Comparison of ENCODE assay signal across 25 mouse cellular contexts in genomic region chr11:116508689-116509088, GRCm38 (mm10). TPM values are rescaled to one million over a fixed set of nuclear protein-coding genes. Genes with fewer than 3 reads are reported as not detected.
DNase-seq lines count a peak whose midpoint lies in the region; ATAC-seq and TF ChIP-seq lines count a peak whose summit lies in the region.
"Had no signal": no experiment of that assay in that cellular context is flagged by ENCODE, and none has a peak within 500 bp of the region (broad histone marks: within the 10 kb centered on the region; RNA-seq: fewer than 3 reads in every experiment).

No protein-coding gene starts in this region.

- H3K27me3 ChIP-seq in midbrain, embryonic 11.5 days (ENCODE audit: control insufficient read depth, insufficient read depth, low read length), result no peaks in the 10 kb centered on the region
- no peaks in the 10 kb centered on the region for H3K27me3 ChIP-seq in midbrain, embryonic 16.5 days (ENCODE audit: control insufficient read depth, insufficient read depth, low read depth, low read length)
- H3K27me3 ChIP-seq in embryonic facial prominence, embryonic 10.5 days (replicated peaks; ENCODE audit: low read depth, poor library complexity, severe bottlenecking), result no peaks in the 10 kb centered on the region
- H3K27me3 ChIP-seq in limb, embryonic 10.5 days (ENCODE audit: low read depth, poor library complexity, severe bottlenecking), result peaks cover 3% of the 10 kb centered on the region; the same call in 1 of the 2 replicates
- H3K27me3 ChIP-seq in stomach, postnatal 0 days (ENCODE audit: control insufficient read depth, insufficient read depth, low read length), result no peaks in the 10 kb centered on the region
- H3K27me3 ChIP-seq: neural tube, embryonic 13.5 days; Patski had no signal

- H3K4me3 ChIP-seq in midbrain, embryonic 11.5 days (ENCODE audit: low read depth, low read length), result no peak overlapping the region
- H3K4me3 ChIP-seq in midbrain, embryonic 16.5 days (ENCODE audit: low read depth, low read length), result no peak overlapping the region
- H3K4me3 ChIP-seq in embryonic facial prominence, embryonic 10.5 days, result no peak overlapping the region
- H3K4me3 ChIP-seq in limb, embryonic 10.5 days, result no peak overlapping the region
- no peak overlapping the region for H3K4me3 ChIP-seq in stomach, postnatal 0 days (ENCODE audit: low read depth, low read length)
- H3K4me3 ChIP-seq: heart, embryonic 12.5 days; hindbrain, embryonic 13.5 days; midbrain, embryonic 12.5 days; neural tube, embryonic 13.5 days had no signal

- WGBS in midbrain, embryonic 11.5 days, result 63% methylated on average over 2 of the region's 2 CpGs
- 72% methylated on average over 2 of the region's 2 CpGs for WGBS in midbrain, embryonic 16.5 days
- WGBS in embryonic facial prominence, embryonic 10.5 days, result 22% methylated on average over 2 of the region's 2 CpGs
- 27% methylated on average over 2 of the region's 2 CpGs for WGBS in limb, embryonic 10.5 days
- 36% methylated on average over 2 of the region's 2 CpGs for WGBS in stomach, postnatal 0 days

- no peak for ATAC-seq in midbrain, embryonic 11.5 days (ENCODE audit: low FRiP score)
- ATAC-seq in midbrain, embryonic 16.5 days, result no peak
- 0 out of 2 replicates have a peak, but pooled peaks have one; percentile 33 for ATAC-seq in stomach, postnatal 0 days (ENCODE audit: low FRiP score, low TSS enrichment)
- ATAC-seq: forebrain, embryonic 14.5 days; Patski had no signal

- peak; percentile 69 for DNase-seq in midbrain, embryonic 11.5 days (ENCODE audit: low spot score, missing footprints)
- peak; percentile 60 for DNase-seq in embryonic facial prominence, embryonic 10.5 days (ENCODE audit: low spot score)
- no peak for DNase-seq in limb, embryonic 10.5 days (ENCODE audit: low spot score)
- no peak for DNase-seq in stomach, postnatal 0 days (ENCODE audit: low spot score)
- DNase-seq in ovary, adult 18-20 months (ENCODE audit: low spot score), result no peak
- DNase-seq in frontal cortex, postnatal 36 days (ENCODE audit: low spot score in 2 of 2), result no peak
- DNase-seq in left cerebral cortex, postnatal 36 days (ENCODE audit: low spot score in 2 of 2), result no peak
- DNase-seq: cerebellum, adult 9-10 months; heart, postnatal 14 days; kidney, adult 9 months; left cerebral cortex, postnatal 4 days; lung, adult 18-20 months; lung, postnatal 36 days; thymus, adult 18-20 months; thymus, postnatal 4 days had no signal

- intact Hi-C loops in left cerebral cortex, postnatal 36 days (cut with DNase I), result no loop called here

- no peak for TF ChIP-seq CTCF in stomach, postnatal 0 days (IDR thresholded peaks at IDR 0.05; ENCODE audit: low read depth)

- no peak for TF ChIP-seq EP300 in stomach, postnatal 0 days (optimal IDR thresholded peaks at IDR 0.05)

- H3K27ac ChIP-seq in midbrain, embryonic 11.5 days (ENCODE audit: low read depth, low read length), result no peak overlapping the region
- no peak overlapping the region for H3K27ac ChIP-seq in midbrain, embryonic 16.5 days (ENCODE audit: low read length)
- peak overlapping the region; percentile 57 for H3K27ac ChIP-seq in embryonic facial prominence, embryonic 10.5 days (replicated peaks)
- H3K27ac ChIP-seq in limb, embryonic 10.5 days, result 0 out of 2 replicates have a peak overlapping the region, but pooled peaks have one; percentile 4
- no peak overlapping the region for H3K27ac ChIP-seq in stomach, postnatal 0 days (replicated peaks)
- H3K27ac ChIP-seq: hindbrain, embryonic 13.5 days; midbrain, embryonic 12.5 days; neural tube, embryonic 13.5 days had no signal

- no peak overlapping the region for H3K9ac ChIP-seq in midbrain, embryonic 11.5 days (ENCODE audit: low read length)
- H3K9ac ChIP-seq in midbrain, embryonic 16.5 days (ENCODE audit: low read depth, low read length), result no peak overlapping the region
- no peak overlapping the region for H3K9ac ChIP-seq in stomach, postnatal 0 days (ENCODE audit: low read length)
- H3K9ac ChIP-seq: heart, embryonic 12.5 days; hindbrain, embryonic 13.5 days; midbrain, embryonic 12.5 days; neural tube, embryonic 13.5 days had no signal

- no peaks in the 10 kb centered on the region for H3K36me3 ChIP-seq in midbrain, embryonic 11.5 days (ENCODE audit: control insufficient read depth, insufficient read depth, low read length)
- no peaks in the 10 kb centered on the region for H3K36me3 ChIP-seq in midbrain, embryonic 16.5 days (ENCODE audit: control insufficient read depth, insufficient read depth, low read length)
- H3K36me3 ChIP-seq in embryonic facial prominence, embryonic 10.5 days (replicated peaks), result no peaks in the 10 kb centered on the region
- H3K36me3 ChIP-seq in limb, embryonic 10.5 days, result no peaks in the 10 kb centered on the region
- H3K36me3 ChIP-seq in stomach, postnatal 0 days (ENCODE audit: control insufficient read depth, insufficient read depth, low read length), result no peaks in the 10 kb centered on the region
- H3K36me3 ChIP-seq: heart, embryonic 12.5 days; hindbrain, embryonic 13.5 days; midbrain, embryonic 12.5 days; neural tube, embryonic 13.5 days had no signal

- H3K9me3 ChIP-seq in midbrain, embryonic 11.5 days (ENCODE audit: control insufficient read depth, low read length), result no peaks in the 10 kb centered on the region
- H3K9me3 ChIP-seq in midbrain, embryonic 16.5 days (replicated peaks; ENCODE audit: control insufficient read depth, low read length, poor library complexity, severe bottlenecking), result no peaks in the 10 kb centered on the region
- H3K9me3 ChIP-seq in embryonic facial prominence, embryonic 10.5 days, result no peaks in the 10 kb centered on the region
- H3K9me3 ChIP-seq in limb, embryonic 10.5 days (replicated peaks), result no peaks in the 10 kb centered on the region
- no peaks in the 10 kb centered on the region for H3K9me3 ChIP-seq in stomach, postnatal 0 days (ENCODE audit: control insufficient read depth, low read length)
- H3K9me3 ChIP-seq: midbrain, embryonic 12.5 days; neural tube, embryonic 13.5 days had no signal

- H3K4me2 ChIP-seq in midbrain, embryonic 11.5 days, result no peak overlapping the region
- H3K4me2 ChIP-seq in midbrain, embryonic 16.5 days (ENCODE audit: low read length), result no peak overlapping the region
- H3K4me2 ChIP-seq in stomach, postnatal 0 days (replicated peaks; ENCODE audit: low read depth), result no peak overlapping the region
- H3K4me2 ChIP-seq: heart, embryonic 12.5 days; hindbrain, embryonic 13.5 days; midbrain, embryonic 12.5 days; neural tube, embryonic 13.5 days had no signal

- H3K4me1 ChIP-seq in midbrain, embryonic 11.5 days (ENCODE audit: control insufficient read depth, insufficient read depth, low read length), result no peaks in the 10 kb centered on the region
- no peaks in the 10 kb centered on the region for H3K4me1 ChIP-seq in midbrain, embryonic 16.5 days (ENCODE audit: control insufficient read depth, insufficient read depth, low read length)
- H3K4me1 ChIP-seq in embryonic facial prominence, embryonic 10.5 days, result peaks cover 4% of the 10 kb centered on the region
- peaks cover 8% of the 10 kb centered on the region; the same call in 1 of the 2 replicates for H3K4me1 ChIP-seq in limb, embryonic 10.5 days
- no peaks in the 10 kb centered on the region for H3K4me1 ChIP-seq in stomach, postnatal 0 days (replicated peaks; ENCODE audit: control insufficient read depth, insufficient read depth)
- H3K4me1 ChIP-seq: hindbrain, embryonic 13.5 days; midbrain, embryonic 12.5 days had no signal

RNA-seq across cellular contexts. Expression of gene Prpsap1, which starts 14.7 kb away (rescaled TPM):
- polyA plus RNA-seq in midbrain, embryonic 11.5 days (2014; fragmentation: Nextera tagmentation; extraction: Ambion mirVana), result 173 and 183 TPM in 2 replicates
- polyA plus RNA-seq in midbrain, embryonic 16.5 days (2015; fragmentation: Nextera tagmentation; extraction: Ambion mirVana), result 177 and 198 TPM in 2 replicates
- 233 and 242 TPM in 2 replicates for polyA plus RNA-seq in embryonic facial prominence, embryonic 10.5 days (2016; fragmentation: Nextera tagmentation; extraction: Ambion mirVana)
- polyA plus RNA-seq in limb, embryonic 10.5 days (2016; fragmentation: Nextera tagmentation; extraction: Ambion mirVana), result 203 and 209 TPM in 2 replicates
- polyA plus RNA-seq in stomach, postnatal 0 days (2015; fragmentation: Nextera tagmentation; extraction: Ambion mirVana), result 94.0 and 97.1 TPM in 2 replicates
- 10 to 100 TPM; 68.5 to 91.5 TPM for total RNA-seq in left cerebral cortex, postnatal 36 days (2021)

RNA-seq across cellular contexts. Expression of gene Sphk1, which starts 22.0 kb away (rescaled TPM):
- polyA plus RNA-seq in midbrain, embryonic 11.5 days (2014; fragmentation: Nextera tagmentation; extraction: Ambion mirVana), result 7.1 and 8.3 TPM in 2 replicates
- polyA plus RNA-seq in midbrain, embryonic 16.5 days (2015; fragmentation: Nextera tagmentation; extraction: Ambion mirVana), result 4.4 and 5.5 TPM in 2 replicates
- polyA plus RNA-seq in embryonic facial prominence, embryonic 10.5 days (2016; fragmentation: Nextera tagmentation; extraction: Ambion mirVana), result 5.9 and 6.5 TPM in 2 replicates
- polyA plus RNA-seq in limb, embryonic 10.5 days (2016; fragmentation: Nextera tagmentation; extraction: Ambion mirVana), result 0.30 and 0.54 TPM in 2 replicates
- polyA plus RNA-seq in stomach, postnatal 0 days (2015; fragmentation: Nextera tagmentation; extraction: Ambion mirVana), result 7.9 and 10.0 TPM in 2 replicates
- total RNA-seq in left cerebral cortex, postnatal 36 days (2021), result 1 to 10 TPM; 4.0 to 7.0 TPM
- total RNA-seq: granulocyte monocyte progenitor cell, adult 5-6 weeks had no signal

RNA-seq across cellular contexts. Expression of gene Qrich2, which starts 42.6 kb away (rescaled TPM):
- polyA plus RNA-seq in midbrain, embryonic 11.5 days (2014; fragmentation: Nextera tagmentation; extraction: Ambion mirVana), result 0.08 and 0.14 TPM in 2 replicates
- polyA plus RNA-seq in midbrain, embryonic 16.5 days (2015; fragmentation: Nextera tagmentation; extraction: Ambion mirVana), result 0.08 TPM in 1 of 2 replicates, not detected in the other
- polyA plus RNA-seq in embryonic facial prominence, embryonic 10.5 days (2016; fragmentation: Nextera tagmentation; extraction: Ambion mirVana), result 0.23 and 0.44 TPM in 2 replicates
- polyA plus RNA-seq in limb, embryonic 10.5 days (2016; fragmentation: Nextera tagmentation; extraction: Ambion mirVana), result 0.36 and 0.44 TPM in 2 replicates
- polyA plus RNA-seq in stomach, postnatal 0 days (2015; fragmentation: Nextera tagmentation; extraction: Ambion mirVana), result 0.08 and 0.16 TPM in 2 replicates
- not detected for total RNA-seq in left cerebral cortex, postnatal 36 days (2021)
- total RNA-seq: common myeloid progenitor, adult 5-6 weeks; gastrocnemius, adult 18-20 months; granulocyte monocyte progenitor cell, adult 5-6 weeks; heart, postnatal 14 days had no signal
- polyA plus RNA-seq: forebrain, embryonic 14.5 days; heart, embryonic 12.5 days; midbrain, embryonic 12.5 days; neural tube, embryonic 13.5 days had no signal

Comparison
In these comparisons a context has a peak if more than half of its experiments do, and no peak if none do; other contexts are left out.
1. DNase-seq: peak in midbrain, embryonic 11.5 days (single experiment) and embryonic facial prominence, embryonic 10.5 days (single experiment); none in limb, embryonic 10.5 days (single experiment), stomach, postnatal 0 days (single experiment), ovary, adult 18-20 months (single experiment), frontal cortex, postnatal 36 days (0 of 2) and left cerebral cortex, postnatal 36 days (0 of 2).
2. H3K27ac ChIP-seq: peak in embryonic facial prominence, embryonic 10.5 days (single experiment) and limb, embryonic 10.5 days (single experiment); none in midbrain, embryonic 11.5 days (single experiment), midbrain, embryonic 16.5 days (single experiment) and stomach, postnatal 0 days (single experiment).